ENCODE assay signal across 8 mouse cellular contexts in the genomic region with DNA sequence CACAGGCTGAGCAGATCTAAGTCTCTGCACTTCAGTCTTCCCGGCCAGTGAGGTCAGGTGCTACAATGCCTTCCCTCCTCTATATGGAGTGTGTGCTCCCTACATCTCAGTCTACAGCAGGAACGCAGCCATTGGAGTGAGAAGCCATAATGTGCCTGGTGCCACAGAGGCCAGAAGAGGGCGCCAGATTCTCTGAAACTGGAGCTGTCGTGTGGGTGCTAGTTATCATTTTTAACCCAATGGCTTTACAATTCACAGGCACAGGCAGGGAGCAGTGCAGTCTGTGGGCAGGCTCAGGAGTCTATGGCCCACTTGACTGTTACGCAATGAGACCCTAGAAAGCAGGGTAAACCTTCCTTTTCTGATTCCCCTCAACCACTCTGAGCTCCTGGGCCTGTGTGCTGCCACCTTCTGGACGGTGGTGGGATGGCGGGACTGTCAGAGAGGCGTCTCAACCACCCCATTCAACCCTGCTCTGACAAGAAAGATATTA. TPM values are rescaled to one million over a fixed set of nuclear protein-coding genes. Genes with fewer than 3 reads are reported as not detected.
DNase-seq lines count a peak whose midpoint lies in the region; ATAC-seq and TF ChIP-seq lines count a peak whose summit lies in the region.

No protein-coding gene starts in this region.

- H3K4me2 ChIP-seq in heart, embryonic 16.5 days (ENCODE audit: low read depth, low read length), result peak overlapping the region; percentile 62
- H3K4me2 ChIP-seq in liver, embryonic 14.5 days (ENCODE audit: low read depth), result peak overlapping the region; percentile 47; the same call in 1 of the 2 replicates
- peak overlapping the region; percentile 44 for H3K4me2 ChIP-seq in stomach, embryonic 16.5 days (ENCODE audit: low read depth, low read length)

- no peak overlapping the region for H3K4me3 ChIP-seq in E14TG2a.4 (replicated peaks; ENCODE audit: low read length)
- H3K4me3 ChIP-seq in forebrain, embryonic 10.5 days, result peak overlapping the region; percentile 37
- H3K4me3 ChIP-seq in heart, embryonic 16.5 days (ENCODE audit: low read length), result peak overlapping the region; percentile 34
- peak overlapping the region in 1 of 2 experiments; percentile 43; a peak in 1 of 4 replicates for H3K4me3 ChIP-seq in liver, embryonic 14.5 days (ENCODE audit: insufficient read depth in 1 of 2, low read depth in 2 of 2, low read length in 2 of 2)
- peak overlapping the region; percentile 20; the same call in 1 of the 2 replicates for H3K4me3 ChIP-seq in stomach, embryonic 16.5 days (replicated peaks; ENCODE audit: low read length)

- H3K27ac ChIP-seq in forebrain, embryonic 10.5 days, result no peak overlapping the region
- no peak overlapping the region for H3K27ac ChIP-seq in heart, embryonic 16.5 days (ENCODE audit: low read length)
- H3K27ac ChIP-seq in liver, embryonic 14.5 days, result no peak overlapping the region
- no peak overlapping the region for H3K27ac ChIP-seq in stomach, embryonic 16.5 days (ENCODE audit: low read length)

- peaks cover 34% of the 10 kb centered on the region for H3K4me1 ChIP-seq in E14TG2a.4 (replicated peaks; ENCODE audit: low read depth, low read length)
- H3K4me1 ChIP-seq in forebrain, embryonic 10.5 days, result peaks cover 20% of the 10 kb centered on the region
- no peaks in the 10 kb centered on the region for H3K4me1 ChIP-seq in heart, embryonic 16.5 days (ENCODE audit: control insufficient read depth, insufficient read depth, low read length)
- peaks cover 0 to 3% of the 10 kb centered on the region in 2 experiments; a peak in 2 of 4 replicates for H3K4me1 ChIP-seq in liver, embryonic 14.5 days (replicated peaks; ENCODE audit: control insufficient read depth in 2 of 2, insufficient read depth in 2 of 2, low read length in 1 of 2)
- no peaks in the 10 kb centered on the region for H3K4me1 ChIP-seq in stomach, embryonic 16.5 days (ENCODE audit: control insufficient read depth, insufficient read depth, low read length)

- TF ChIP-seq CTCF in E14TG2a.4 (conservative IDR thresholded peaks at IDR 0.05; ENCODE audit: low read length), result peak; percentile 84
- TF ChIP-seq CTCF in liver, embryonic 14.5 days (IDR thresholded peaks at IDR 0.05; ENCODE audit: low read depth), result peak; percentile 96

- WGBS in forebrain, embryonic 10.5 days, result 10% methylated on average over 8 of the region's 8 CpGs
- 8% methylated on average over 8 of the region's 8 CpGs for WGBS in heart, embryonic 16.5 days
- WGBS in liver, embryonic 14.5 days (ENCODE audit: insufficient replicate concordance), result 3% methylated on average over 8 of the region's 8 CpGs
- WGBS in stomach, embryonic 16.5 days, result 12% methylated on average over 8 of the region's 8 CpGs

- H3K9me3 ChIP-seq in E14TG2a.4 (ENCODE audit: low read length), result no peaks in the 10 kb centered on the region
- H3K9me3 ChIP-seq in forebrain, embryonic 10.5 days, result no peaks in the 10 kb centered on the region
- H3K9me3 ChIP-seq in heart, embryonic 16.5 days (replicated peaks; ENCODE audit: control insufficient read depth, low read length), result no peaks in the 10 kb centered on the region
- no peaks in the 10 kb centered on the region for H3K9me3 ChIP-seq in liver, embryonic 14.5 days (ENCODE audit: control insufficient read depth, low read length)
- no peaks in the 10 kb centered on the region for H3K9me3 ChIP-seq in stomach, embryonic 16.5 days (replicated peaks; ENCODE audit: control insufficient read depth, low read length)

- peaks cover 27% of the 10 kb centered on the region for H3K36me3 ChIP-seq in E14TG2a.4 (ENCODE audit: insufficient read depth, low read length)
- H3K36me3 ChIP-seq in forebrain, embryonic 10.5 days (replicated peaks), result no peaks in the 10 kb centered on the region
- H3K36me3 ChIP-seq in heart, embryonic 16.5 days (ENCODE audit: control insufficient read depth, insufficient read depth), result no peaks in the 10 kb centered on the region
- no peaks in the 10 kb centered on the region for H3K36me3 ChIP-seq in liver, embryonic 14.5 days (replicated peaks; ENCODE audit: control insufficient read depth, insufficient read depth, low read depth)
- H3K36me3 ChIP-seq in stomach, embryonic 16.5 days (ENCODE audit: control insufficient read depth, insufficient read depth, low read length), result no peaks in the 10 kb centered on the region

- peak; percentile 77 for DNase-seq in c-Kit-positive CD71-positive TER-119-negative erythroid progenitor cells, embryonic 14.5 days (ENCODE audit: low read depth)
- peak; percentile 78 for DNase-seq in forebrain, embryonic 10.5 days (ENCODE audit: extremely low spot score, low spot score)
- peak; percentile 79 for DNase-seq in kidney, postnatal 14 days
- peak; percentile 56 to 62 (median 60) for DNase-seq in liver, embryonic 14.5 days (ENCODE audit: low read depth in 3 of 3, low spot score in 3 of 3)
- DNase-seq in neural tube, embryonic 10.5 days (ENCODE audit: extremely low spot score, low spot score), result peak; percentile 87

- no peaks in the 10 kb centered on the region for H3K27me3 ChIP-seq in E14TG2a.4 (ENCODE audit: insufficient read depth, low read length)
- no peaks in the 10 kb centered on the region for H3K27me3 ChIP-seq in forebrain, embryonic 10.5 days (ENCODE audit: poor library complexity, severe bottlenecking)
- H3K27me3 ChIP-seq in heart, embryonic 16.5 days (ENCODE audit: control insufficient read depth, insufficient read depth, low read length), result no peaks in the 10 kb centered on the region
- no peaks in the 10 kb centered on the region for H3K27me3 ChIP-seq in liver, embryonic 14.5 days (ENCODE audit: control insufficient read depth, insufficient read depth, low read length)
- no peaks in the 10 kb centered on the region for H3K27me3 ChIP-seq in stomach, embryonic 16.5 days (ENCODE audit: control insufficient read depth, insufficient read depth, low read length)

- H3K9ac ChIP-seq in heart, embryonic 16.5 days (ENCODE audit: low read length), result no peak overlapping the region
- no peak overlapping the region for H3K9ac ChIP-seq in liver, embryonic 14.5 days (replicated peaks)
- no peak overlapping the region for H3K9ac ChIP-seq in stomach, embryonic 16.5 days (ENCODE audit: low read length)

- no peak for TF ChIP-seq EP300 in liver, embryonic 14.5 days (IDR thresholded peaks at IDR 0.05; ENCODE audit: low read depth)

- 0 out of 2 replicates have a peak, but pooled peaks have one; percentile 28 for ATAC-seq in heart, embryonic 16.5 days (replicated peaks; ENCODE audit: extremely low read depth, insufficient read depth, low FRiP score)
- ATAC-seq in liver, embryonic 14.5 days (ENCODE audit: insufficient read depth), result peak; percentile 70
- peak; percentile 48; the same call in 1 of the 2 replicates for ATAC-seq in stomach, embryonic 16.5 days (ENCODE audit: insufficient read depth, low FRiP score)

RNA-seq across cellular contexts. Expression of a gene that starts 18.9 kb away (rescaled TPM):
- polyA plus RNA-seq in forebrain, embryonic 10.5 days (2016; fragmentation: Nextera tagmentation; extraction: Ambion mirVana), result not detected in 2 replicates
- polyA plus RNA-seq in heart, embryonic 16.5 days (2015; fragmentation: Nextera tagmentation; extraction: Ambion mirVana), result not detected in 2 replicates
- 0.98 and 1.3 TPM in 2 replicates for polyA plus RNA-seq in liver, embryonic 14.5 days (2012; rRNA removed)
- 0.36 and 0.54 TPM in 2 replicates for polyA plus RNA-seq in liver, embryonic 14.5 days (2014; fragmentation: Nextera tagmentation; extraction: Ambion mirVana)
- polyA plus RNA-seq in stomach, embryonic 16.5 days (2015; fragmentation: Nextera tagmentation; extraction: Ambion mirVana), result 2.0 and 2.1 TPM in 2 replicates

RNA-seq across cellular contexts. Expression of a gene that starts 23.0 kb away (rescaled TPM):
- polyA plus RNA-seq in forebrain, embryonic 10.5 days (2016; fragmentation: Nextera tagmentation; extraction: Ambion mirVana), result 0.37 and 0.61 TPM in 2 replicates
- 0.66 and 0.69 TPM in 2 replicates for polyA plus RNA-seq in heart, embryonic 16.5 days (2015; fragmentation: Nextera tagmentation; extraction: Ambion mirVana)
- 0.10 and 0.13 TPM in 2 replicates for polyA plus RNA-seq in liver, embryonic 14.5 days (2012; rRNA removed)
- 0.06 and 0.09 TPM in 2 replicates for polyA plus RNA-seq in liver, embryonic 14.5 days (2014; fragmentation: Nextera tagmentation; extraction: Ambion mirVana)
- polyA plus RNA-seq in stomach, embryonic 16.5 days (2015; fragmentation: Nextera tagmentation; extraction: Ambion mirVana), result 1.6 and 2.6 TPM in 2 replicates

RNA-seq across cellular contexts. Expression of a gene that starts 50.4 kb away (rescaled TPM):
- 0.09 TPM in 1 of 2 replicates, not detected in the other for polyA plus RNA-seq in forebrain, embryonic 10.5 days (2016; fragmentation: Nextera tagmentation; extraction: Ambion mirVana)
- 0.50 and 0.58 TPM in 2 replicates for polyA plus RNA-seq in heart, embryonic 16.5 days (2015; fragmentation: Nextera tagmentation; extraction: Ambion mirVana)
- 0.03 and 0.06 TPM in 2 replicates for polyA plus RNA-seq in liver, embryonic 14.5 days (2012; rRNA removed)
- polyA plus RNA-seq in liver, embryonic 14.5 days (2014; fragmentation: Nextera tagmentation; extraction: Ambion mirVana), result 0.04 TPM in 1 of 2 replicates, not detected in the other
- polyA plus RNA-seq in stomach, embryonic 16.5 days (2015; fragmentation: Nextera tagmentation; extraction: Ambion mirVana), result 0.56 and 3.6 TPM in 2 replicates
